Mouse (Mus musculus): Measurements from ENCODE around the gene C1qa. TPM values are rescaled to one million over a fixed set of nuclear protein-coding genes. Genes with fewer than 3 reads are reported as not detected.

The C1qa gene
- polyA plus RNA-seq, 1 experiment from 2014 or later: 8.2 TPM

- H3K27ac ChIP-seq (ENCODE audit: low read depth, low read length): peak overlapping the region; percentile 88
- no peaks in the 10 kb centered on the region for H3K27me3 ChIP-seq (ENCODE audit: control insufficient read depth, insufficient read depth, low read length)
- peak overlapping the region; percentile 31 for H3K4me2 ChIP-seq (ENCODE audit: low read depth, low read length, severe bottlenecking)
- WGBS: 2% methylated on average over 15 of the region's 15 CpGs
- peaks cover 31% of the 10 kb centered on the region for H3K4me1 ChIP-seq (replicated peaks; ENCODE audit: control insufficient read depth, insufficient read depth, low read length)
- H3K36me3 ChIP-seq (ENCODE audit: control insufficient read depth, insufficient read depth, low read length): no peaks in the 10 kb centered on the region
- no peak overlapping the region for H3K4me3 ChIP-seq (ENCODE audit: low read depth, low read length)
- ATAC-seq (replicated peaks; ENCODE audit: low FRiP score) (peak; percentile 65), DNase-seq (ENCODE audit: low spot score) (peak; percentile 93)
- H3K9ac ChIP-seq (ENCODE audit: low read length): peak overlapping the region; percentile 39
- H3K9me3 ChIP-seq (ENCODE audit: control insufficient read depth, low read length): no peaks in the 10 kb centered on the region
Observed at GRCm38 (mm10) chr4:136864751-136865470, 33.7 kb downstream of the C1qa start.

DNA sequence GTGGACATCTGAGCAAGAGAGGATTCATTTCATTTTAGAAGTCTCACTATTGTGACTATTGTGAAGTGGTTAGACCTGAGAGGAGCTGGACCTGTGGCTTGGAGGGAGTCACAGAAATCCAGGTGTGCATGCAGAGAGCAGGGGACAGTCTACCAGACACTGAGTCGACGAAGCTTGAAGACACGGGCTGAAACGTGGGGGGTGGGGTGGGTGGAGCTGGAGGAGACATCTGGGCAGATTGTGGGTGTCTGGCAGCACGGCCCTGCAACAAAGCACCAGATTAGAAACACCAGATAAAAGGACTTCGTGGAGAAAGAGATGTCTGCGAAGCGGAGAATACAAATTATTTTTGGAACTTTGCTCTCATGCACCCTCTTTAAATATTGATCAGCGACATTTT is 35.1 kb downstream of the C1qa start:
- DNase-seq (ENCODE audit: low spot score): no peak
- Histone ChIP-seq H3K27me3 (ENCODE audit: control insufficient read depth, insufficient read depth, low read length) (no peaks in the 10 kb centered on the region), H3K4me2 (ENCODE audit: low read depth, low read length, severe bottlenecking) (no peak overlapping the region), H3K9me3 (ENCODE audit: control insufficient read depth, low read length) (no peaks in the 10 kb centered on the region), H3K27ac (ENCODE audit: low read depth, low read length) (no peak overlapping the region), H3K9ac (ENCODE audit: low read length) (no peak overlapping the region), H3K4me1 (replicated peaks; ENCODE audit: control insufficient read depth, insufficient read depth, low read length) (peaks cover 31% of the 10 kb centered on the region), H3K36me3 (ENCODE audit: control insufficient read depth, insufficient read depth, low read length) (no peaks in the 10 kb centered on the region), H3K4me3 (ENCODE audit: low read depth, low read length) (no peak overlapping the region)
- 43% methylated on average over 9 of the region's 9 CpGs for WGBS
- ATAC-seq (replicated peaks; ENCODE audit: low FRiP score): no peak

DNA sequence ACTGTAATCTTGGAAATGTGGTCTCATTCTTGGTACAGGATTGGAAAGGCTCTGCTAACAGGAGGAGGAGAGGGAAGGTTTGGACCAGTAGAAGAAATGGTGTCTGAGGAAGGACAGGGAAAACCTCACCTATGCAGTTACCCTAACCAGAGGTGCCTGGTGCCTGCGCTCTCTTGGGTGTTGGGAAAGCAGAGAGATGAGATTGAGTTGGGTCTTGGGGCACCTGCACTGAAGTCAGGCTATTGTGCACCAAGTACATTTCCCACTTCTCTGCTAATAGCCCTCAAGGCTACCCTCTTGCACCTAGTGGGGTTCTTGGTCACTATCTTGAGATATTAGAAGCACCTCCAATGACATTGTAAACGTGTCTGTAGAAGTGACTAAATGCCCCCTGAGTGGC is 36.2 kb downstream of the C1qa start:
- Histone ChIP-seq H3K9ac (ENCODE audit: low read length) (peak overlapping the region; percentile 4), H3K4me3 (ENCODE audit: low read depth, low read length) (no peak overlapping the region), H3K36me3 (ENCODE audit: control insufficient read depth, insufficient read depth, low read length) (no peaks in the 10 kb centered on the region), H3K27me3 (ENCODE audit: control insufficient read depth, insufficient read depth, low read length) (no peaks in the 10 kb centered on the region), H3K9me3 (ENCODE audit: control insufficient read depth, low read length) (no peaks in the 10 kb centered on the region), H3K27ac (ENCODE audit: low read depth, low read length) (peak overlapping the region; percentile 84), H3K4me1 (replicated peaks; ENCODE audit: control insufficient read depth, insufficient read depth, low read length) (peaks cover 31% of the 10 kb centered on the region), H3K4me2 (ENCODE audit: low read depth, low read length, severe bottlenecking) (no peak overlapping the region)
- WGBS: 77% methylated on average over 2 of the region's 2 CpGs
- no peak for ATAC-seq (replicated peaks; ENCODE audit: low FRiP score)
- no peak for DNase-seq (ENCODE audit: low spot score)

DNA sequence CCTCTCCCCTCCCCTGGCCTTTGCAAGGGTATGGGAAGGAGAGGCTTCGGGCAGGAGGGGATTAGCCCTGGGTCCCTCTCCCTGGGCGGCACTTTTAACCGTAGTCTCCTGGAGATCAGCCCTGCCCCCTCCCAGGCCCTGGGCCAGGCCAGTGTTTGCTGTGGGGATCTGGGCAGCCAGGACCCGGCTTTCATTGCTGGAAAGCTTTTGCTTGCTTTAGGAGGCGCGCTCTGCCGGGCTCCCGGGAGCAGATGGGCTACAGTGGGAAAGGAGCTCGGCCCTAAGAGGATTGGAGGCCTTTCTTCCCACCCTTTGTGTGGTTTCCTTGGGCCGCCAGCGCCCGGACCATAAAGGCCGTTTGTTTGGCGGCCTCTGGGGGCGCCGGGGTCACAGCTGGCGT is 36.8 kb downstream of the C1qa start:
- 3% methylated on average over 17 of the region's 17 CpGs for WGBS
- DNase-seq (ENCODE audit: low spot score) (peak; percentile 66), ATAC-seq (replicated peaks; ENCODE audit: low FRiP score) (peak; percentile 60)
- Histone ChIP-seq H3K36me3 (ENCODE audit: control insufficient read depth, insufficient read depth, low read length) (no peaks in the 10 kb centered on the region), H3K9ac (ENCODE audit: low read length) (peak overlapping the region; percentile 4), H3K4me2 (ENCODE audit: low read depth, low read length, severe bottlenecking) (no peak overlapping the region), H3K4me3 (ENCODE audit: low read depth, low read length) (no peak overlapping the region), H3K9me3 (ENCODE audit: control insufficient read depth, low read length) (no peaks in the 10 kb centered on the region), H3K4me1 (replicated peaks; ENCODE audit: control insufficient read depth, insufficient read depth, low read length) (peaks cover 31% of the 10 kb centered on the region), H3K27ac (ENCODE audit: low read depth, low read length) (peak overlapping the region; percentile 84), H3K27me3 (ENCODE audit: control insufficient read depth, insufficient read depth, low read length) (no peaks in the 10 kb centered on the region)

GRCm38 (mm10) chr4:136860022-136860421 is 38.6 kb downstream of the C1qa start:
- Histone ChIP-seq H3K27ac (ENCODE audit: low read depth, low read length) (no peak overlapping the region), H3K4me1 (replicated peaks; ENCODE audit: control insufficient read depth, insufficient read depth, low read length) (peaks cover 24% of the 10 kb centered on the region), H3K9me3 (ENCODE audit: control insufficient read depth, low read length) (no peaks in the 10 kb centered on the region), H3K9ac (ENCODE audit: low read length) (no peak overlapping the region), H3K4me3 (ENCODE audit: low read depth, low read length) (no peak overlapping the region), H3K4me2 (ENCODE audit: low read depth, low read length, severe bottlenecking) (no peak overlapping the region), H3K36me3 (ENCODE audit: control insufficient read depth, insufficient read depth, low read length) (no peaks in the 10 kb centered on the region), H3K27me3 (ENCODE audit: control insufficient read depth, insufficient read depth, low read length) (no peaks in the 10 kb centered on the region)
- no peak for DNase-seq (ENCODE audit: low spot score)
- no peak for ATAC-seq (replicated peaks; ENCODE audit: low FRiP score)
- 84% methylated on average over 7 of the region's 7 CpGs for WGBS

DNA sequence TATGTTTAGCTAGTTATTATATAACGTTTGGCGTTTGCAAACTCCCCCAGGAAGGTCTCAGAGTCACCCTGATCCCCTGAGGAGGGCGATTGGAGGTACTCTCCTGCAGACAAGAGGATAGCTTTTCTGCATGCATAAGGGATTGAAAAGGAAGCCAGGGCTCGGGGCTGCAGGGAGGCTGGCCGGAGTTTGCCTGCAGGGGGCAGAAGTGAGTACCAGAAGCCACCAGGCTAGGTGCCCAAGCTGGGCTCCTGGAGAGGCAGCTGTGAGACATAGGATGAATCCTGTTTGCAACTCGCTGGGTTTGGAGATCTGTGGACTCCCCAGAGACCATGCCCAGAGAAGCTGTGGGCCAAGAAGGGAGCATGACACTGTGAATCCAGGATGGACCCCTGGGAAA is 43.5 kb downstream of the C1qa start:
- Histone ChIP-seq H3K27ac (ENCODE audit: low read depth, low read length) (no peak overlapping the region), H3K4me2 (ENCODE audit: low read depth, low read length, severe bottlenecking) (no peak overlapping the region), H3K4me1 (replicated peaks; ENCODE audit: control insufficient read depth, insufficient read depth, low read length) (no peaks in the 10 kb centered on the region), H3K27me3 (ENCODE audit: control insufficient read depth, insufficient read depth, low read length) (no peaks in the 10 kb centered on the region), H3K4me3 (ENCODE audit: low read depth, low read length) (no peak overlapping the region), H3K9ac (ENCODE audit: low read length) (no peak overlapping the region), H3K9me3 (ENCODE audit: control insufficient read depth, low read length) (no peaks in the 10 kb centered on the region), H3K36me3 (ENCODE audit: control insufficient read depth, insufficient read depth, low read length) (no peaks in the 10 kb centered on the region)
- WGBS: 30% methylated on average over 6 of the region's 6 CpGs
- peak; percentile 71 for DNase-seq (ENCODE audit: low spot score)
- no peak for ATAC-seq (replicated peaks; ENCODE audit: low FRiP score)

GRCm38 (mm10) chr4:136852989-136853388 is 45.6 kb downstream of the C1qa start:
- Histone ChIP-seq H3K36me3 (ENCODE audit: control insufficient read depth, insufficient read depth, low read length) (no peaks in the 10 kb centered on the region), H3K4me1 (replicated peaks; ENCODE audit: control insufficient read depth, insufficient read depth, low read length) (no peaks in the 10 kb centered on the region), H3K27me3 (ENCODE audit: control insufficient read depth, insufficient read depth, low read length) (no peaks in the 10 kb centered on the region), H3K9ac (ENCODE audit: low read length) (no peak overlapping the region), H3K4me2 (ENCODE audit: low read depth, low read length, severe bottlenecking) (no peak overlapping the region), H3K4me3 (ENCODE audit: low read depth, low read length) (no peak overlapping the region), H3K9me3 (ENCODE audit: control insufficient read depth, low read length) (no peaks in the 10 kb centered on the region), H3K27ac (ENCODE audit: low read depth, low read length) (no peak overlapping the region)
- ATAC-seq (replicated peaks; ENCODE audit: low FRiP score) (no peak), DNase-seq (ENCODE audit: low spot score) (no peak)
- 89% methylated on average over 12 of the region's 12 CpGs for WGBS

DNA sequence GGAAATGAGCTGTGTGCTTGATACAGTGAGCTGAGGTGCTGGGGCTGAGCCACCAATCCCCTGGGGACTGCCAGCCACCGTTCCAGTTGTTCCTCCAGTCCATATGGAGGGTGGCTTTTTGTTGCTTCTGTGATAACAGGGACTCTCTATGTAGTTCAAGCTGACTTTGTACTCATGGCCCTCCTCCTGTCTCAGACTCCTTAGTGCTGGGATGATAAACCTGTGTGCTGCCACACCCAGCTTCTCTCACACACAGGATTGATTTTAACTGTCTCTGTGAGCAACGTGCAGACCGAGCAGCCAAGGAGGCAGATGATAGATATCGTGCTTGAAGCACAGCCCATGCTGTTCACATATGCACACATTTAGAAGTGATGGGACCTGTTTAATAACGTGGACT is 46.5 kb downstream of the C1qa start:
- ATAC-seq (replicated peaks; ENCODE audit: low FRiP score) (no peak), DNase-seq (ENCODE audit: low spot score) (no peak)
- H3K36me3 ChIP-seq (ENCODE audit: control insufficient read depth, insufficient read depth, low read length): no peaks in the 10 kb centered on the region
- no peaks in the 10 kb centered on the region for H3K9me3 ChIP-seq (ENCODE audit: control insufficient read depth, low read length)
- WGBS: 82% methylated on average over 5 of the region's 5 CpGs
- H3K27me3 ChIP-seq (ENCODE audit: control insufficient read depth, insufficient read depth, low read length): no peaks in the 10 kb centered on the region
- no peak overlapping the region for H3K4me3 ChIP-seq (ENCODE audit: low read depth, low read length)
- H3K9ac ChIP-seq (ENCODE audit: low read length): no peak overlapping the region
- H3K4me2 ChIP-seq (ENCODE audit: low read depth, low read length, severe bottlenecking): no peak overlapping the region
- no peaks in the 10 kb centered on the region for H3K4me1 ChIP-seq (replicated peaks; ENCODE audit: control insufficient read depth, insufficient read depth, low read length)
- H3K27ac ChIP-seq (ENCODE audit: low read depth, low read length): no peak overlapping the region

GRCm38 (mm10) chr4:136848565-136848964 is 50.0 kb downstream of the C1qa start:
- Histone ChIP-seq H3K27ac (ENCODE audit: low read depth, low read length) (no peak overlapping the region), H3K4me3 (ENCODE audit: low read depth, low read length) (no peak overlapping the region)

More at GRCm38 (mm10) chr4:136848565-136848964, 50.0 kb downstream of the C1qa start:
- Histone ChIP-seq H3K9ac (ENCODE audit: low read length) (no peak overlapping the region), H3K9me3 (ENCODE audit: control insufficient read depth, low read length) (no peaks in the 10 kb centered on the region), H3K4me1 (replicated peaks; ENCODE audit: control insufficient read depth, insufficient read depth, low read length) (no peaks in the 10 kb centered on the region; the same call in 1 of the 2 replicates), H3K4me2 (ENCODE audit: low read depth, low read length, severe bottlenecking) (no peak overlapping the region), H3K27me3 (ENCODE audit: control insufficient read depth, insufficient read depth, low read length) (no peaks in the 10 kb centered on the region), H3K36me3 (ENCODE audit: control insufficient read depth, insufficient read depth, low read length) (no peaks in the 10 kb centered on the region)
- WGBS: 75% methylated on average over 4 of the region's 4 CpGs
- DNase-seq (ENCODE audit: low spot score) (no peak), ATAC-seq (replicated peaks; ENCODE audit: low FRiP score) (no peak)

Data from forebrain, embryonic 11.5 days (tissue).